Mouse (Mus musculus) layer of hippocampus, adult 8-10 months (tissue): ENCODE results near the gene Ift88. TPM values are rescaled to one million over a fixed set of nuclear protein-coding genes. Genes with fewer than 3 reads are reported as not detected.

Source experiments
- total RNA-seq, 4 experiments: library from RNA; stranded (reverse); gene quantifications; 2 replicates each; pipeline ENCODE4 v1.2.4; 2022

The Ift88 gene
- total RNA-seq, 4 experiments from 2014 or later = 13.7 to 19.3 (median 16.0) TPM

Other genes with a start within 250 kb of the Ift88 start
- gene Cryl1, start 25.5 kb upstream of the Ift88 start, total RNA-seq = 10 to 100 TPM; 17.8 to 26.3 (median 21.5) TPM
- 10 to 100 TPM; 10.4 to 12.5 (median 10.9) TPM for gene Il17d, start 100.7 kb downstream of the Ift88 start, total RNA-seq
- 10 to 100 TPM; 28.5 to 34.4 (median 32.4) TPM for gene Eef1akmt1, start 147.6 kb downstream of the Ift88 start, total RNA-seq
- 10 to 100 TPM; 11.8 to 17.7 (median 14.4) TPM for gene Xpo4, start 241.4 kb downstream of the Ift88 start, total RNA-seq